Mouse (Mus musculus) frontal cortex, postnatal 25 days (tissue): Measurements from ENCODE around the gene Tprn.

Source experiments
- DNase-seq, 2 experiments: peaks; one replicate each; pipeline ENCODE4 v3.0.0; 2022; ENCODE audit warnings: low spot score in 2 of 2

Gene Tprn

DNA sequence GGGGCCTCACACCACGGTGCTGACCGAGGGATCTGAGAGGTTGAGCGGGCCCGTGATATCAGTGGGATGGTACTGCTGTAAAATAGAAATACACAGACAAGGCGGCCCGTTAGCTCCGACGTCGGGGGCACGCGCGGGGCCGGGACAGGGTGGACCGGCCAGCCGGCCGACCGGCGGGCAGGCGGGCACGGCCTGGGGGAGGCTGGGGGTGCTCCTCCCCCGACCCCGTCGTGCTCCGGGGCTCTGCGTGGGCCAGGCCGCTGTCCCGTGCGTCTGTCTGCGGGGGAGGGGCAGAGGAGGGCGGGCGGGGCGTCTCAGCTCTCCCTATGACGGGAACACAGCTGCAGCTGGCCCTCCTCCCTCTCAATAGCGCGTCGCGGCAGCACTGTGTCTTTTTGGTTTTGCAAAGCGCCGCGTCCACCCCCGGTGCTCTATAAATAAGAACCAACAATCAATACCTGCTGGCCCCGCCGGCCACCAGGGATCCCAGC is 29.7 kb downstream of the Tprn start:
- no peak for DNase-seq

- DNase-seq, result no peak
Measured at GRCm38 (mm10) chr2:25292856-25293255, 30.4 kb downstream of the Tprn start.

DNA sequence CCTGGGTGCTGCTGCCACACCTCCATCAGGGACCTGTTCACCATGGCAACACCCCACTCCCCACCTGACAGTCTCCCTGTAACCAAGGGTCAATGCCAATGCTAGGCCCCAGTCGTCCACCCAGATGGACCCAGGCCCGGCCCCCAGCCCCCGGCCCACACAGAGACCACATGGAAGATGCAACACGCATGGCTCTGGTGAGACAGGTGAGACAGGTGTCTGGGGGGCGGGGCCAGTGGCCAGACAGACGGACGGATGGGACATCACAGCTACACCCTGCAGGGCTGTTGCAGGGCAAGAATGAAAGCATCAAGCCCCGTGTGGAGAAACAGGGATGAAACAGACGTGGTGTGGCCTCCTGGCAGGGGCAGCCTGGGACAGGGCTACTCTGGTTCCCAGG is 31.3 kb downstream of the Tprn start:
- DNase-seq, result no peak

DNA sequence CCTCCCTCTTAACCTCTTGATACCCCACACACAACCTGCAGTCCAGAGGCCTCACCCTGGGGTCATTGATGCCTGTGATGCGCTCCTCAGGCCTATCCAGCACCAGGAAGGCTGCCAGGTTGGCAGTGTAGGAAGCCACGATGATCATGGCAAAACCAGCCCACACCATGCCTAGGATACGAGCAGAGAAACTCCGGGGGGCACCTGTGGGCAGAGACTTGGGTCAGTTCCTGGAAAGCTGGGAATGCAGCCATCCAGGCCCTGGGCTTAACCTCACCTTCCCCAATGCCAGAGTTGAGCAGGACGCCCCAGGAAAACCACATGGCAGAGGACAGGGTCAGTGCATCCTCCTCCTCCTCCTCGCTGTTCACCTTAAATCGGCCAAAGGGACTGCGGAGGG is 34.7 kb downstream of the Tprn start:
- DNase-seq, result no peak

- no peak for DNase-seq
Measured at GRCm38 (mm10) chr2:25298046-25298445, 35.6 kb downstream of the Tprn start.

GRCm38 (mm10) chr2:25303452-25303851 is 41.0 kb downstream of the Tprn start:
- no peak for DNase-seq

- no peak for DNase-seq
Measured at GRCm38 (mm10) chr2:25303931-25304656, 41.7 kb downstream of the Tprn start.

DNA sequence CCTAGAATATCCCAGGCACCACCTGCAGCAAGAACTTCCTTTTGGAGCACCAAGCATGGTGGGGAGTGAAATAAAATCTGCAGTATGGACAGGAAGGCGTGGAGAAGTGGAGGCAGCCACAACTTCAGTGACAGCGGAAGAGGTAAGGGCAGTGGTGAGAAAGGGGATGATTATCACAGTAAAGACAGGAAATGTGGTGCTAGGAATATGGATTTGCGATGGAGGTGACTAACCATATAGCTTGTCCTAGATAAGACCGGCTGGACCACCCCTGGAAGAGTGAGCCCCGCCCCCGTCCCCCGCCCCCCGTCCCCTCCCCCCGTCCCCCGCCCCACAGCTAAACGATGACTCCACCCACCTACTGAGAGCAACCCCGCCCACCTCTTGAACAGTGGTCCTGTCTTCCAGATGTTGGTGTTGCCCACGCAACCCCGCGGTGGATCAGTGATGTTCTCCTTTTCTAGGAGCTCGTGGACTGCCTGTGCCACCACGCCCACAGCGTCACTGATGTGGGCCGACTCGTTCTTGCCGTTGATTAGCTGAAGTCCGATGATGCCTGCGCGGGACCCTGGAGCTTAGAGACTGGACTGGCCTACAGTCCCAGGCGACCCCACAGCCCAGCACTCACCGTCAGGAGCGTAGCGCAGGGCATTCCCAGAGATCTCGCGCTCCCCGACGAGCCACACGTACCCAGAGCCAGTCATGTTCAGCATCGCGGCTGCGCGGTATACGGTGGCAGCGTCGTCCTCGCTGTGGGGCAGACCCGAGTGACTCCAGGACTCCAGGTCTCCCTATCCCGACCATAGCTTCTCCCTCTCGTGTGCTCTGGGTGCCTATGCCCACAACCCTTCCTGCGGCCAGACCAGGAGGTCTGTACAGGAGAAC is 42.5 kb downstream of the Tprn start:
- DNase-seq, result no peak

DNA sequence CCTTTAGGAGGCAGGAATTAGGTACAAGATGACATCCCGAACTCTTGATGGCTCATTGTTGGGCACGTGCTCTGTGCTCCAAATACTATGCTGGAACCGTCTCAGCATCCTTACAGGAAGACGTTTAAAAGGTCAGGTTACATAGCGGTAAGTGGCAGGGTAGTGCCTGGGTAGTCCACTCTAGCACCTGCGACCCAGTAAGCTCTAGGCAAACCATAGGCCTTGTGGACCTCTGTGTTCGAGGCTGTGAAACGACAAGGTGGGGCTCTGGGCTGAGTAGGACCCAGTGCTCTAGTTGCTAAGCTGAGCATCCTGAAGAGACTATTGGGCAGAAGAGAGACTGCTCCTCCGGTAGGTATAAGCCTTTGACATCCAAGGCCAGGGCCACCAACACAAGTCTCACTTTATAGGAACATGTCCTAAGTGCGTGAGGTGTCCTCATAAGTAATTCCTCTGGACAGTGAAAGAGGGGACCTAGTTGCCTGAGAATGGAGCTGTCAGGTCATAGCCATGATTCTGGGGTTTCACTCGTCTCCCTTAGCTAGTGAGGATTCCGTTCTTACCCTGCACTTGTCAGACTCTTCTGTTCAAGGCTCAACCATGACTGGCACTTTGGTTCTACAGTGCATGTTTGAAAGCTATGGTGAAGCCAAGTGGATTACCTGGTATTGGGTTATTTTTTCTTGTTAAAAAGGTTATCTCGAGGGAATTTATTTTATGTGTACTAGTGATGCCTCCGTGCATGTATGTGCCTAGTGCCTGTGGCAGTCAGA is 43.4 kb downstream of the Tprn start:
- no peak for DNase-seq

GRCm38 (mm10) chr2:25310180-25310579 is 47.8 kb downstream of the Tprn start:
- DNase-seq, result no peak

- DNase-seq, result no peak
Measured at GRCm38 (mm10) chr2:25310969-25311368, 48.6 kb downstream of the Tprn start.

DNA sequence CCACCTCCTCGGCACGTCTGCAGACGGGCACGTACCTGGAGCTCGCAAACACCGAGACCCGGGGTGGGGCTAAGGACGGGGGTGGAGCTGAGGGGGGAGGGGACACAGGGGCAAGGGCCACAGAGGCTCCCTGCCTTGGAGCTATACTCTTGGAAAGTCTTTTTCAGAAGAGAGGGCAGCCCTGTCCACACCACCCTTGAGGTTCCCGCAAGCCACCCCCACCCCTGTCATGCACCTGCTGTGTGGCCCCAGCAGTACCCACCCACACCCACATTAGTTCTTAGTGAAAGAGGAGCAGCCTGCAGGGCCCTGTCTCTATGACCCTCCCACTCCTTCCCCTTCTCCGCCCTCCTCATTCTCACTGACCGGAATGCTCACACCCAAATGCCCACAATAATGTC is 49.1 kb downstream of the Tprn start:
- no peak for DNase-seq

DNA sequence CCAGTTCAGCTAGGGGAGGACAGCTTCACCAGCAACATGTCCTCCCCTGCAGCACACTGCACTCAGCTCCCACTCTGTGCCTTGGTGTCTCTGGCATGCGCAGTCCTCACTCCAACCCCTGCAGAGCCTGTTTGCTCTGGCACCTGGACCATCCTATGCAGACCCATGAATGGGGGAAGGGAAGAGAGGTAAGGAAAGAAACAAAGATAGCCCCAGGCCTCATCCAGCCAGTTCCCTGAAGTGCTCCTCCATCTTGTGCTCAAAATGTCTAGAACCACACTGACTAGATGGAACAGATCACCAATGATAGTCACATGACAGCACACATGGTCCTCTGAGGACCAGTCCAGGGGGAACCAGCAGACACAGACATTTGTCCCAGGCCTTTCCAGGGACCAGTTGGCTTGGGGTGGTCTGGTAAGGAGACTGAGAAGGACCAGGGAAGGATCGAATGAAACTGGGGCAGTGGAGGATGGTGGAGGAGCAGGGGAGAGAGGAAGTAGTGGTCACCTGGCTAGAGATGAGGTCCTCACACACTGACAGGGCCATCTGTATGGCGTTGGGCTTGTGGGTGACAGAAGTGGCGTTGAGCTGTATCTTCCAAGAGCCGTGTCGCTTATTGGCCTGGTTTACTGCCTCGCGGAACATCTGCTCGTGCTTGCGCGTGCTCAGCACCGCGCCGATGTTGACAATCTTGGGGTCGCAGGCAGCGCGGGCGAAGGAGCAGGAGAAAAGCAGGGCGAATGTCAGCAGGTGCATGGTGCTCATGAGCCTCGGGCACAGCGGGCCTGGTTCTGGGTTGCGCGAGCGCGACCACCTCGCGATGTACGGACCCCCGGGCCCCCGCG is 55.9 kb downstream of the Tprn start:
- DNase-seq, result peak in 1 of 2 experiments; percentile 51

DNA sequence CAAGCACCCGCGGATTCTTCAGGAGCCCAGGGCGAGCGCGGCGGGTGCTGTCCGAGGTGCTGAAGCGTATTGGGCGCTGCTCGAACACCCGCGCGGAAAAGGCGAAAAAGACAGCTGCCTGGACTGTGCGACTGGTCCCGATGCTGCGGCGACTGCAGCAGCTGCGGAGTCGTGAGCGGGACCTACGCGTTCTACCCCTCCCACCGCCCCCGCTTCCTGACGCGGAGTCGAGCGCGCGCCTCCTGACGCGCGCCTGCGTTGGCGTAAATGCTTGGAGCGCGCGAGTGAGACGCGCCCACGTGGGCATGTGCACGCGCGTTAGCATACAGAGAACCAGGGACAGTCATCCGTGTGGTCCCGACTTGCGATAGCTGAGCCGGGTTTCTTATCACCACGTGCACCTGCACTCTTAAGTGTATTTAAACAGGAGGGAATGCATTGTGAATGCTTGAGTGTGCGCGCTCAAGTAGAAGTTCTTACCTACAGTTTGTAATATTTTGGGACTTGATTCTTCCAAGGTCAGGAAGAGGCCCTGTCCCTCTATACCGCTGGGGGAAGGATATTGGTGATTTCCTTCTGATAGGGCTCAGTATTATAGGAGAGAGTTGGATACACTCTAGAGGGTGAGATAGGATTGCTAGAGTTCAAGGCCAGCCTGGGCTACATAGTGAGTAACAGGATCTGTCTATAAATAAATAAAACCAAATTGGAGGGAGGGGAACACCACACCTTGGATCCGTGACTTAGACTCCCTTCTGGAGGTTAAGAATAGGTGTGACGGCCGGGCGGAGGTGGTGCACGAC is 56.8 kb downstream of the Tprn start, which contains the start of gene Grin1:
TSS of gene Grin1 (minus strand) at position 217 of the 803 bp plus-strand sequence.
- DNase-seq, result peak; percentile 71 to 77
